Mouse (Mus musculus) kidney, embryonic 14.5 days (tissue): Measurements from ENCODE around the gene Ppp6r1. TPM values are rescaled to one million over a fixed set of nuclear protein-coding genes. Genes with fewer than 3 reads are reported as not detected.
"Not testable (repeated sequence)": the region's sequence is repeated elsewhere in the genome, so short reads cannot be mapped to it uniquely, and the experiment has no call there.

Source experiments
- ATAC-seq: fragments of 200-750 bp; cut with Nextera tagmentation; 2 replicates; pipeline ENCODE4 v1.8.0; 2017; ENCODE audit warnings: moderate number of reproducible peaks, mild to moderate bottlenecking, moderate TSS enrichment, moderate library complexity; ENCODE audit not compliant: low FRiP score, low TSS enrichment
- H3K27ac ChIP-seq: fragments of 300-500 bp; sonication (generic); 2 replicates; pipeline ENCODE4 v1.5.1; 2014; ENCODE audit warnings: low read depth, mild to moderate bottlenecking, low read length, moderate library complexity, mixed read lengths
- H3K27me3 ChIP-seq: fragments of 300-500 bp; sonication (generic); 2 replicates; pipeline ENCODE4 v1.6.1; 2014; ENCODE audit warnings: mild to moderate bottlenecking, low read length; ENCODE audit not compliant: control insufficient read depth, insufficient read depth
- H3K36me3 ChIP-seq: fragments of 300-500 bp; sonication (generic); 2 replicates; pipeline ENCODE4 v1.6.1; 2014; ENCODE audit warnings: low read length, mixed read lengths; ENCODE audit not compliant: control insufficient read depth, insufficient read depth
- H3K4me1 ChIP-seq: fragments of 300-500 bp; sonication (generic); 2 replicates; pipeline ENCODE4 v1.6.1; 2014; ENCODE audit warnings: low read length, mixed read lengths; ENCODE audit not compliant: control insufficient read depth, insufficient read depth
- H3K4me2 ChIP-seq: fragments of 300-500 bp; sonication (generic); replicated peaks from 2 replicates; pipeline ENCODE4 v1.6.1; 2014; ENCODE audit warnings: low read depth, mild to moderate bottlenecking, low read length
- H3K4me3 ChIP-seq: fragments of 300-500 bp; sonication (generic); 2 replicates; pipeline ENCODE4 v1.5.1; 2014; ENCODE audit warnings: mild to moderate bottlenecking, low read length
- H3K9ac ChIP-seq: fragments of 300-500 bp; sonication (generic); 2 replicates; pipeline ENCODE4 v1.6.1; 2014; ENCODE audit warnings: low read depth, mild to moderate bottlenecking, low read length, moderate library complexity
- H3K9me3 ChIP-seq: fragments of 300-500 bp; sonication (generic); 2 replicates; pipeline ENCODE4 v1.6.1; 2016; ENCODE audit warnings: low read length; ENCODE audit not compliant: control insufficient read depth
- WGBS: fragments of 180-500 bp; shearing (Covaris S2); extraction: QIAGEN DNeasy Blood & Tissue Kit; methylation state at CpG from one replicate; pipeline ENCODE4 v1.1.7; 2014; 5-methylcytosine and 5-hydroxymethylcytosine counted together
- polyA plus RNA-seq: library from polyadenylated mRNA; unstranded; fragments of >200 nt; fragmentation: Nextera tagmentation; extraction: Ambion mirVana; gene quantifications from 2 replicates; pipeline ENCODE4 v1.2.1, GENCODE M21; 2014

The Ppp6r1 gene
- polyA plus RNA-seq, 1 experiment from 2014 or later: 10.2 TPM

DNA sequence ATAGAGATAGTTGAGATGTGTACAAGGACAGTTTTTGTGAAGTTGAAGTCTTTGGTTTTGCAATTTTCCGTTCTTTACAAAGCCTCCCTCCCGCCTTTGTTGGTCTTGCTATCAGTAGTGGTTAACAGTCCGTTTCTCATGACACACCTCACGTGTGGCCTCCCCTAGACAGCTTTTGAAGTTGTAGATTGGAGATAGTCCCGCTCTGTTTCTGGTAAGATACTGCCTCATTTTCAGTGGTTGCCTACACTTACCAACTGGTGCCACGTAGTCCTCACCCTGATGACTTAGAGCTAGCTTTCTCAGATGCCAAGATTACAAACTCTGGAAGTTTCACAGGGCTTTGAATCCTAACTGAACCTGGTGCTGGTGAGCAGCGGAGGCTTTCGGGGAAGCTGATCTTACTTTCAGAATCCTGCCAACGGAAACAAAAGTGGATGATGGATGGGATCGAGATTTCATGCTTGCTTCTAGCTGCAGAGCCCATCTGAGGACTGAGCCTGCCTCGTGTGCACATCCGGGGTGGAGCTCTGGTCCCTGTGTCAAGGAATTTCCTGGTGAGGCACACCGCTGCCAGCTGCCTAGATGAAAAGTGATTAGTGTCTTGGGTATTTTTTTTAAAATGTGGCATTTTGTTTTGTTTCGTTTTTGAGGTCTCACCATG, 44.9 kb downstream of the Ppp6r1 start:
- Histone ChIP-seq H3K4me2 (no peak overlapping the region), H3K9me3 (no peaks in the 10 kb centered on the region), H3K36me3 (no peaks in the 10 kb centered on the region), H3K27ac (no peak overlapping the region), H3K4me1 (no peaks in the 10 kb centered on the region), H3K4me3 (no peak overlapping the region), H3K27me3 (no peaks in the 10 kb centered on the region), H3K9ac (no peak overlapping the region)
- 77% methylated on average over 14 of the region's 14 CpGs for WGBS
- no peak for ATAC-seq

- 66% methylated on average over 1 of the region's 1 CpGs for WGBS
These were observed 45.9 kb downstream of the Ppp6r1 start for GRCm38 (mm10) chr7:4612956-4613355.

DNA sequence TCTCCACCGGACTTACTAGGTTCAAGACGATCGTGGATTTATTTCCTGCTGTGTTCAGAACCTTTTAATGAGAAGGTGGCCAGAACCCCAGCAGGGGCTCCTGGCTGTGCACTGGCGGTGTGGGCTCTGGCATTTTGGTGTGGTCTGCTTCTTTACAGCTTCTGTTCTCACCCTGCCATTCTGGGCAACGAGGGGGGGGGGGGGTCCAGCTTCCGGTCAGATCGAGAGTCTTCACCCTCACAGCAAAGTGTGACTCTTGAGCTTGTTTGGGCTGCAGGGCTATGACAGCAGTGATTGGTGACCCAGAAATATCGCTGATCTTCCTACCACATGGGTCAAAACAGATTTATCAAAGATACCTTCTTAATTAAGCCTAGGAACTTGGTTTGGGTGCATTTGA, 46.4 kb downstream of the Ppp6r1 start:
- H3K4me1 ChIP-seq: no peaks in the 10 kb centered on the region
- no peaks in the 10 kb centered on the region for H3K27me3 ChIP-seq
- H3K9ac ChIP-seq: no peak overlapping the region
- WGBS: 71% methylated on average over 8 of the region's 8 CpGs
- H3K4me3 ChIP-seq: no peak overlapping the region
- H3K27ac ChIP-seq: no peak overlapping the region
- no peaks in the 10 kb centered on the region for H3K36me3 ChIP-seq
- H3K9me3 ChIP-seq: no peaks in the 10 kb centered on the region
- no peak for ATAC-seq
- no peak overlapping the region for H3K4me2 ChIP-seq

More at GRCm38 (mm10) chr7:4612956-4613355, 45.9 kb downstream of the Ppp6r1 start:
- H3K4me1 ChIP-seq: no peaks in the 10 kb centered on the region
- H3K9ac ChIP-seq: no peak overlapping the region
- H3K36me3 ChIP-seq: no peaks in the 10 kb centered on the region
- no peaks in the 10 kb centered on the region for H3K9me3 ChIP-seq
- no peak overlapping the region for H3K4me2 ChIP-seq
- H3K27me3 ChIP-seq: no peaks in the 10 kb centered on the region
- no peak overlapping the region for H3K27ac ChIP-seq
- ATAC-seq: no peak
- H3K4me3 ChIP-seq: no peak overlapping the region

GRCm38 (mm10) chr7:4611921-4612341, 46.9 kb downstream of the Ppp6r1 start:
- Histone ChIP-seq H3K4me2 (no peak overlapping the region), H3K27me3 (no peaks in the 10 kb centered on the region), H3K27ac (no peak overlapping the region), H3K9ac (no peak overlapping the region), H3K36me3 (no peaks in the 10 kb centered on the region), H3K4me1 (no peaks in the 10 kb centered on the region), H3K4me3 (no peak overlapping the region), H3K9me3 (no peaks in the 10 kb centered on the region)
- WGBS: 86% methylated on average over 12 of the region's 12 CpGs
- ATAC-seq: no peak

DNA sequence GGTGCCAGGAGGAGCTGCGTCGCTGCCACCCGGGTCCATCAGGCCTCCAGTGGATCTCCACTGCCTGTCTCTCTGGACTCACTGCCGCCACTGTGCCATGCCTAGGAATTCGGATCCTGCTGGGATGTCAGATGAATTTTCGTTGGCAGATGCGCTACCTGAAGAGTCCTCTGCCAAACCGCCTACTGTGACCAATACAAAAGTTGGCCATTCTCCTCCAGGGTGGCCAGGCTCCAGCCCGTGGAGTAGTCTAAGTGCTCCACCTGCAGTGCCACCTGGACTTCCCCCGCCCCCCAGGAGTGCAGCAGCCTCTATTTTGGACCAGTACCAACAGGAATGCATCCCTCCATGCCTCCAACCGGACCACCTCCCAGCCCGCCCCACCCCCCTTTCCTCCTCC, 47.3 kb downstream of the Ppp6r1 start:
- 87% methylated on average over 12 of the region's 12 CpGs for whole genome bisulfite sequencing

GRCm38 (mm10) chr7:4608002-4608401, 50.8 kb downstream of the Ppp6r1 start:
- no peak overlapping the region for H3K4me3 ChIP-seq
- WGBS: 58% methylated on average over 5 of the region's 5 CpGs
- no peaks in the 10 kb centered on the region for H3K4me1 ChIP-seq
- ATAC-seq: no peak
- no peaks in the 10 kb centered on the region for H3K36me3 ChIP-seq
- no peak overlapping the region for H3K4me2 ChIP-seq
- no peak overlapping the region for H3K9ac ChIP-seq
- no peaks in the 10 kb centered on the region for H3K27me3 ChIP-seq
- no peaks in the 10 kb centered on the region for H3K9me3 ChIP-seq
- H3K27ac ChIP-seq: no peak overlapping the region

More for the DNA sequence above, 47.3 kb downstream of the Ppp6r1 start:
- ATAC-seq: no peak
- H3K4me3 ChIP-seq: no peak overlapping the region
- H3K9ac ChIP-seq: no peak overlapping the region
- H3K36me3 ChIP-seq: no peaks in the 10 kb centered on the region
- no peak overlapping the region for H3K4me2 ChIP-seq
- H3K9me3 ChIP-seq: no peaks in the 10 kb centered on the region
- H3K27ac ChIP-seq: no peak overlapping the region
- H3K4me1 ChIP-seq: no peaks in the 10 kb centered on the region
- no peaks in the 10 kb centered on the region for H3K27me3 ChIP-seq

DNA sequence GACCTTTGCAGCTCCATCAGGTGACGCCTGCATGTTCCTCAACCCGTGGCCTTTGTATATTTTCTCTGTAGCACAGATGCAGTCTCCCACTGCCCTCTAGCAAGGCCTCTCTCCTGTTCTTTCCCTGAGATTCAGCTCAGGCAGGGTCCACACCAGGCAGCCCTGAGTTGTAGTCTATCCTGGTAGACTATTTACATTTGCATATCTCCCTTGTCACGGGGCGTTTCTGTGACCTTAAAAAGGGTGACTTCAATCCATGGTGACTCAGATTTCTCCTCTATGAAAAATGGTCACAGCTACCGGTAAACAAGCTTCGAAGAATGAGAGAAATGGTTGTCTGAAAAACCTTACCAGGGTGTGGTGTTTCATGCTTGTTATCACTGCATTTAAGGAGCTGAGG, 54.9 kb downstream of the Ppp6r1 start, which contains the start of gene Ptprh:
Ptprh (minus strand) TSS at position 169 of the 400 bp plus-strand sequence.
- ATAC-seq: no peak
- no peak within 1 kb of the TSS for H3K9ac ChIP-seq
- WGBS: 76% methylated on average over 6 of the region's 6 CpGs
- H3K4me3 ChIP-seq: no peak within 1 kb of the TSS
- H3K4me2 ChIP-seq: no peak within 1 kb of the TSS
- H3K36me3 ChIP-seq: no peaks in the 10 kb centered on the region
- no peaks in the 10 kb centered on the region for H3K9me3 ChIP-seq
- H3K27ac ChIP-seq: no peak within 1 kb of the TSS
- H3K4me1 ChIP-seq: no peaks in the 10 kb centered on the region
- H3K27me3 ChIP-seq: no peaks in the 10 kb centered on the region

DNA sequence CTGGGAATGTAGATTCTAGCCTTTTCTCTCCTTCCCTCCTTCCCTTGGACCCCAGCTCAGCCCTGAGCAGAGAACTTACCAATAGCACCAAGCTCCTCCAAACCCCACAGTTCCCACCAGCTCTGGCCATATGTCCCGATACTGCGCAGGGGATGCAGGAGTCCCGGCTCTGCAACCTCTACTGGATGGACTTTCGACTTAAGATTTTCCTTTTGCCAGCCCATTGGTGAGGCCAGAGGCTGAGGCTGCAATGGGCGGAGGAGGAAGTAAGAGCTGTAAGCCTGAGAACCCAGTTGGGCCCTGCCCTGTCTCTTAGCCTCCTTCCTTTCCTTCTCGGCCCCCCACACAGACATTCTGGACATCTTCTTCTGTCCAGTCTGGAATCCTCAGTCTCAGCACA, 55.9 kb downstream of the Ppp6r1 start:
- H3K4me1 ChIP-seq: no peaks in the 10 kb centered on the region
- no peaks in the 10 kb centered on the region for H3K9me3 ChIP-seq
- H3K27me3 ChIP-seq: no peaks in the 10 kb centered on the region
- no peak overlapping the region for H3K4me3 ChIP-seq
- no peak overlapping the region for H3K27ac ChIP-seq
- no peak overlapping the region for H3K9ac ChIP-seq
- no peak overlapping the region for H3K4me2 ChIP-seq
- no peaks in the 10 kb centered on the region for H3K36me3 ChIP-seq
- no peak for ATAC-seq
- 86% methylated on average over 6 of the region's 6 CpGs for WGBS

DNA sequence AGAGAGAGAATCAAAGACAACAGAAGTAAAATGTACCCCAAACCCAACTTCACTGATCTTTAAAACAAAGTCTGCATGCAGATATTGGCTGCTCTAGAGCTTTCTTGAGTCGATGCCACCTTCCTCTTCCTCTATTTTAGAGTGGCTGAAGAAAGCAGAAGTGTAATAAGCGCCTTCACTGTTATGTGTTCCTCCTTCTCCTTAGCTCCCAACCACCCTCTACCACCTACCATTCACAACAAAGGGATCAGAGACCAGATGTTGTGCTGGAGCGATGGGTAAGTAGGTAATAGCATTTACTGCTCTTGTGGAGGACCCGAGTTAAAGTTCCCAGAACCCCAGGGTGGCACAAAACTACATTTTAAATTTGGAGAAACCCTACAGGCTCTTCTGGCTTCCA, 61.8 kb downstream of the Ppp6r1 start:
- not testable (repeated sequence) for H3K4me2 ChIP-seq, ATAC-seq, H3K4me1 ChIP-seq, H3K27ac ChIP-seq, H3K27me3 ChIP-seq, H3K4me3 ChIP-seq, H3K9me3 ChIP-seq, H3K9ac ChIP-seq, H3K36me3 ChIP-seq
- 75% methylated on average over 4 of the region's 4 CpGs for WGBS
